Mouse (Mus musculus) liver, adult 2 months (tissue): ENCODE results near the gene D430041D05Rik. TPM values are rescaled to one million over a fixed set of nuclear protein-coding genes. Genes with fewer than 3 reads are reported as not detected.

Experiments
- DNase-seq: peaks from one replicate; pipeline ENCODE4 v3.0.0-alpha.2; 2011; ENCODE audit warnings: low read depth, low spot score; ENCODE audit errors: extremely low read depth
- H3K27ac ChIP-seq: fragments of 200-500 bp; replicated peaks from 2 replicates; pipeline ENCODE4 v1.5.1; 2012; ENCODE audit warnings: low read depth, mild to moderate bottlenecking, control low read depth, inconsistent platforms, low read length; ENCODE audit not compliant: insufficient read depth
- H3K27me3 ChIP-seq: fragments of 200-500 bp; 2 replicates; pipeline ENCODE4 v1.6.1; 2012; ENCODE audit warnings: mild to moderate bottlenecking, moderate library complexity, low read length, inconsistent platforms; ENCODE audit not compliant: control insufficient read depth, insufficient read depth
- H3K36me3 ChIP-seq: fragments of 200-500 bp; 2 replicates; pipeline ENCODE4 v1.6.1; 2012; ENCODE audit warnings: low read length, inconsistent platforms; ENCODE audit not compliant: control insufficient read depth, insufficient read depth
- H3K4me1 ChIP-seq: fragments of 200-500 bp; 2 replicates; pipeline ENCODE4 v1.6.1; 2011; ENCODE audit warnings: low read length; ENCODE audit not compliant: control insufficient read depth, insufficient read depth
- H3K4me3 ChIP-seq: fragments of 200-500 bp; 2 replicates; pipeline ENCODE4 v1.5.1; 2011; ENCODE audit warnings: low read depth, mild to moderate bottlenecking, control low read depth, low read length, moderate library complexity; ENCODE audit not compliant: insufficient read depth
- H3K79me2 ChIP-seq: fragments of 200-500 bp; 2 replicates; pipeline ENCODE4 v1.6.1; 2012; ENCODE audit warnings: inconsistent platforms, mild to moderate bottlenecking, low read length, moderate library complexity; ENCODE audit not compliant: control insufficient read depth, insufficient read depth
- H3K9ac ChIP-seq: fragments of 200-500 bp; 2 replicates; pipeline ENCODE4 v1.6.1; 2012; ENCODE audit warnings: low read depth, mild to moderate bottlenecking, control low read depth, inconsistent platforms, low read length
- CTCF ChIP-seq: fragments of 200-500 bp; IDR thresholded peaks from 2 replicates; pipeline ENCODE4 v1.5.1; 2011; ENCODE audit warnings: low read depth, low read length, control low read depth
- POLR2A ChIP-seq: fragments of 200-500 bp; IDR thresholded peaks from 2 replicates; pipeline ENCODE4 v1.6.1; 2011; ENCODE audit warnings: low read length, control low read depth; ENCODE audit not compliant: insufficient read depth; ENCODE audit errors: extremely low read depth
- WGBS: fragments of 180-500 bp; shearing (Covaris S2); methylation state at CpG from one replicate; pipeline ENCODE4 v1.1.7; 2018; 5-methylcytosine and 5-hydroxymethylcytosine counted together
- polyA plus RNA-seq: library from polyadenylated mRNA; depleted of rRNA; stranded (reverse); fragments of >200 nt; gene quantifications from 2 replicates; pipeline ENCODE4 v1.2.3, GENCODE M21; 2012
- total RNA-seq: library from RNA; depleted of rRNA; stranded (reverse); fragments of >200 nt; gene quantifications from 2 replicates; pipeline ENCODE4 v1.2.3, GENCODE M21; 2014

Gene D430041D05Rik
- total and polyA plus RNA-seq, 2 experiments, result not detected

GRCm38 (mm10) chr2:104320061-104320624 lies 90.7 kb downstream of the D430041D05Rik start:
- TF ChIP-seq CTCF (no peak), POLR2A (no peak)
- DNase-seq, result no peak
- no peak overlapping the region for H3K27ac ChIP-seq
- H3K9ac ChIP-seq, result no peak overlapping the region
- H3K4me1 ChIP-seq, result no peaks in the 10 kb centered on the region
- H3K79me2 ChIP-seq, result no peaks in the 10 kb centered on the region
- no peaks in the 10 kb centered on the region for H3K36me3 ChIP-seq
- no peaks in the 10 kb centered on the region; the same call in 1 of the 2 replicates for H3K27me3 ChIP-seq
- 91% methylated on average over 13 of the region's 13 CpGs for WGBS
- H3K4me3 ChIP-seq, result no peak overlapping the region

- DNase-seq, result no peak
- no peak overlapping the region for H3K9ac ChIP-seq
- TF ChIP-seq CTCF (no peak), POLR2A (no peak)
- H3K79me2 ChIP-seq, result no peaks in the 10 kb centered on the region
- 90% methylated on average over 10 of the region's 10 CpGs for WGBS
- no peaks in the 10 kb centered on the region; the same call in 1 of the 2 replicates for H3K27me3 ChIP-seq
- H3K36me3 ChIP-seq, result no peaks in the 10 kb centered on the region
- no peak overlapping the region for H3K4me3 ChIP-seq
- H3K27ac ChIP-seq, result no peak overlapping the region
- H3K4me1 ChIP-seq, result no peaks in the 10 kb centered on the region
Measured at GRCm38 (mm10) chr2:104319443-104319842, 91.4 kb downstream of the D430041D05Rik start.

GRCm38 (mm10) chr2:104318881-104319280 lies 91.9 kb downstream of the D430041D05Rik start:
- no peaks in the 10 kb centered on the region for H3K36me3 ChIP-seq
- H3K4me3 ChIP-seq, result no peak overlapping the region
- no peak overlapping the region for H3K27ac ChIP-seq
- no peak overlapping the region for H3K9ac ChIP-seq
- whole genome bisulfite sequencing, result 37% methylated on average over 8 of the region's 8 CpGs
- H3K4me1 ChIP-seq, result no peaks in the 10 kb centered on the region
- H3K27me3 ChIP-seq, result no peaks in the 10 kb centered on the region; the same call in 1 of the 2 replicates
- TF ChIP-seq CTCF (no peak), POLR2A (no peak)
- no peak for DNase-seq
- H3K79me2 ChIP-seq, result no peaks in the 10 kb centered on the region

GRCm38 (mm10) chr2:104318259-104318658 lies 92.6 kb downstream of the D430041D05Rik start:
- 82% methylated on average over 2 of the region's 2 CpGs for WGBS
- Histone ChIP-seq H3K27me3 (no peaks in the 10 kb centered on the region; the same call in 1 of the 2 replicates), H3K36me3 (no peaks in the 10 kb centered on the region), H3K4me1 (no peaks in the 10 kb centered on the region), H3K27ac (no peak overlapping the region), H3K79me2 (no peaks in the 10 kb centered on the region), H3K4me3 (no peak overlapping the region), H3K9ac (no peak overlapping the region)
- no peak for DNase-seq
- TF ChIP-seq POLR2A, result no peak
- no peak for TF ChIP-seq CTCF

- H3K9ac ChIP-seq, result no peak overlapping the region
- H3K36me3 ChIP-seq, result no peaks in the 10 kb centered on the region
- 85% methylated on average over 6 of the region's 6 CpGs for WGBS
- no peaks in the 10 kb centered on the region; the same call in 1 of the 2 replicates for H3K27me3 ChIP-seq
- TF ChIP-seq POLR2A (no peak), CTCF (no peak)
- DNase-seq, result no peak
- no peaks in the 10 kb centered on the region for H3K79me2 ChIP-seq
- no peak overlapping the region for H3K27ac ChIP-seq
- no peak overlapping the region for H3K4me3 ChIP-seq
- no peaks in the 10 kb centered on the region for H3K4me1 ChIP-seq
Measured at GRCm38 (mm10) chr2:104317631-104318030, 93.2 kb downstream of the D430041D05Rik start.

- no peak for DNase-seq
- Histone ChIP-seq H3K9ac (no peak overlapping the region), H3K36me3 (no peaks in the 10 kb centered on the region), H3K79me2 (no peaks in the 10 kb centered on the region), H3K4me1 (no peaks in the 10 kb centered on the region), H3K27me3 (no peaks in the 10 kb centered on the region), H3K4me3 (no peak overlapping the region), H3K27ac (no peak overlapping the region)
- 85% methylated on average over 8 of the region's 8 CpGs for WGBS
- TF ChIP-seq CTCF (no peak), POLR2A (no peak)
Measured at GRCm38 (mm10) chr2:104316483-104316882, 94.3 kb downstream of the D430041D05Rik start.
